Mouse (Mus musculus): Measurements from ENCODE around the gene Sh3bp2.

DNA sequence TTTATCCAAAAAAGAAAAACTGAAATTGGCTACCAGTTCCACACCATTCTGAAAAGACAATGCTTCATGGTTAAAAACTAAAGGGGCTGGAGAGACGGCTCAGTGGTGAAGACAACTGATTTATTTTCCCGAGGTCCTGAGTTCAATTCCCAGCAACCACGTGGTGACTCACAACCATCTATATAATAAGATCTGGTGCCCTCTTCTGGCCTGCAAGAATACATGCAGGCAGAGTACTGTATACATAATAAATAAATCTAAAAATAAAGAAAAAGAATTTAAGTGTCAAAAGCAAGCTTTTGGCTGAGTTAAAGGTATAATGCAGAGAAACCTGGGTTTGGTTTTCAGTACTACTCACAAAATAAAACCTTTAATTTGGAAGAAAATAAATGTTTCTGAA is 44.7 kb upstream of the Sh3bp2 start:
- TF ChIP-seq POLR2A (IDR thresholded peaks at IDR 0.05; ENCODE audit: insufficient read length, low read depth) (no peak), MAX (IDR thresholded peaks at IDR 0.05; ENCODE audit: low read depth) (no peak), CEBPB (IDR thresholded peaks at IDR 0.05; ENCODE audit: insufficient read depth, poor library complexity, severe bottlenecking) (no peak), MYOG (IDR thresholded peaks at IDR 0.05; ENCODE audit: control insufficient read depth in 1 of 3, insufficient read depth in 1 of 3, insufficient read length in 2 of 3, low read depth in 2 of 3) (no peak), TCF12 (IDR thresholded peaks at IDR 0.05; ENCODE audit: insufficient read depth, poor library complexity, severe bottlenecking) (no peak), USF1 (IDR thresholded peaks at IDR 0.05; ENCODE audit: low read depth) (no peak), E2F4 (IDR thresholded peaks at IDR 0.05; ENCODE audit: insufficient read depth) (no peak), POLR2AphosphoS2 (IDR thresholded peaks at IDR 0.05; ENCODE audit: insufficient read length, low read depth) (no peak)
